Mouse (Mus musculus) small intestine, adult 2 months (tissue): ENCODE results near the gene Prmt8.

Experiments used
- CTCF ChIP-seq: fragments of 200-500 bp; IDR thresholded peaks from 2 replicates; pipeline ENCODE4 v1.5.1; 2012; ENCODE audit warnings: low read depth, mild to moderate bottlenecking, control low read depth, inconsistent platforms, low read length, moderate library complexity, mixed read lengths; ENCODE audit not compliant: insufficient replicate concordance, insufficient read length; ENCODE audit errors: extremely low read depth
- POLR2A ChIP-seq: fragments of 200-500 bp; IDR thresholded peaks from 2 replicates; pipeline ENCODE4 v1.6.1; 2012; ENCODE audit warnings: low read depth, mild to moderate bottlenecking, control low read depth, inconsistent platforms, low read length, moderate library complexity

GRCm38 (mm10) chr6:127669313-127669712 lies 100.0 kb downstream of the Prmt8 start:
- TF ChIP-seq CTCF = no peak
- TF ChIP-seq POLR2A = no peak
